Mouse (Mus musculus) midbrain, embryonic 15.5 days (tissue): ENCODE data around the gene Saysd1. TPM values are rescaled to one million over a fixed set of nuclear protein-coding genes. Genes with fewer than 3 reads are reported as not detected.

Source experiments
- ATAC-seq: fragments of 200-750 bp; cut with Nextera tagmentation; replicated peaks from 2 replicates; pipeline ENCODE4 v1.8.0; 2017; ENCODE audit warnings: moderate TSS enrichment
- H3K27ac ChIP-seq: fragments of 300-500 bp; sonication (generic); 2 replicates; pipeline ENCODE4 v1.5.1; 2015; ENCODE audit warnings: mild to moderate bottlenecking, inconsistent platforms
- H3K27me3 ChIP-seq: fragments of 300-500 bp; sonication (generic); replicated peaks from 2 replicates; pipeline ENCODE4 v1.6.1; 2015; ENCODE audit warnings: inconsistent platforms
- H3K36me3 ChIP-seq: fragments of 300-500 bp; sonication (generic); replicated peaks from 2 replicates; pipeline ENCODE4 v1.6.1; 2015; ENCODE audit warnings: inconsistent platforms
- H3K4me1 ChIP-seq: fragments of 300-500 bp; sonication (generic); 2 replicates; pipeline ENCODE4 v1.6.1; 2015; ENCODE audit warnings: inconsistent platforms
- H3K4me2 ChIP-seq: fragments of 300-500 bp; sonication (generic); 2 replicates; pipeline ENCODE4 v1.6.1; 2015; ENCODE audit warnings: inconsistent platforms, mild to moderate bottlenecking, moderate library complexity
- H3K4me3 ChIP-seq: fragments of 300-500 bp; sonication (generic); 2 replicates; pipeline ENCODE4 v1.5.1; 2015; ENCODE audit warnings: mild to moderate bottlenecking, inconsistent platforms
- H3K9ac ChIP-seq: fragments of 300-500 bp; sonication (generic); 2 replicates; pipeline ENCODE4 v1.6.1; 2015; ENCODE audit warnings: mild to moderate bottlenecking, inconsistent platforms
- H3K9me3 ChIP-seq: fragments of 300-500 bp; sonication (generic); 2 replicates; pipeline ENCODE4 v1.6.1; 2016; ENCODE audit warnings: inconsistent platforms
- WGBS: fragments of 180-500 bp; shearing (Covaris S2); methylation state at CpG from one replicate; pipeline ENCODE4 v1.1.7; 2015; ENCODE audit warnings: mixed read lengths; 5-methylcytosine and 5-hydroxymethylcytosine counted together
- polyA plus RNA-seq: library from polyadenylated mRNA; unstranded; fragments of >200 nt; fragmentation: Nextera tagmentation; extraction: Ambion mirVana; gene quantifications from 2 replicates; pipeline ENCODE4 v1.2.1, GENCODE M21; 2015

Gene Saysd1
- polyA plus RNA-seq, 1 experiment from 2014 or later, result 12.6 TPM

DNA sequence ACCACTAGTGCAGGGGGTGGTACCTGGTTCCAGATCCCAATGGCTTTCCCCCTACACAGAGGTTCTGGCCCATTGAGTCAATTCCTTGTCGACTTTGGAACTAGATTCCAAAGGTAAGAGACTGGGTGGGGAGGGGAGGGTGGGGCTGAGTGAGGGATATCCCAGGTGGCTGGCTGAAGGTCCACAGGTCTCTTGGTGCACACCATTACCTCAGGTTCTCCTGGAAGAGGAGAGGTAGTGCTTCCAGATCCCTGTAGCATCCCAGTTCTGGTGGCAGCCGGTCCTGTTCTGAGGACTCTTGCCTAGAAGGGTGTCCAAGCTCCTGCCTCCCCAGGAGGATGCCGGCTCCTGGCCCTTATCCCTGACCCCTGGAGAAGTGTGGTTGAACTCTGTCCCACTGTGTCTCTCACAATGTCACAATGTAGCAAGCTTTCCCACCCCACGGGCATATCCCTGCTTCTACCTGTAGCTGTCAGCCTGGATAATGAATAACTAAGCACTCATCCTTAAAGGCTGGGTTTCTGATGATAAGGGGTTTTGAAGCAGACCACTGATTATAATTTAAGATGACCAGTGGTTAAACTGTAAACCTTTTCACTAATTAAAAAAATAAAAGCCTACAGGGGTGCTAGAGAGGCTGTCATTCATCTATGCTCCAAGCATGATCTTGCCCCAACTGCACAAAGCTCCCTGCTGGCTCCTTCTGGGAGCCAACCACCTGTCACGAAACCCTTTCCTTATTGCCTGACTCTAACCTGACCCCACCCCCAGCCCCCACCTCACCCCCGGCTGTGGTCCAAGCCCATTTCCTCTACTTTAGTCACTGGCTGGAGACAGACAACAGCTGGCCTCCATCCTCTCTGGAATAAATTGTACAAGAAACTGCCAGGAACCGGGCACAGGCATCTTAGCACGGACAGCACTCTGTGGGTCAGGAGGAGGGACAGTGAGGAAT, 20.7 kb upstream of the Saysd1 start:
- WGBS, result 78% methylated on average over 8 of the region's 8 CpGs
- no peak overlapping the region for H3K9ac ChIP-seq

DNA sequence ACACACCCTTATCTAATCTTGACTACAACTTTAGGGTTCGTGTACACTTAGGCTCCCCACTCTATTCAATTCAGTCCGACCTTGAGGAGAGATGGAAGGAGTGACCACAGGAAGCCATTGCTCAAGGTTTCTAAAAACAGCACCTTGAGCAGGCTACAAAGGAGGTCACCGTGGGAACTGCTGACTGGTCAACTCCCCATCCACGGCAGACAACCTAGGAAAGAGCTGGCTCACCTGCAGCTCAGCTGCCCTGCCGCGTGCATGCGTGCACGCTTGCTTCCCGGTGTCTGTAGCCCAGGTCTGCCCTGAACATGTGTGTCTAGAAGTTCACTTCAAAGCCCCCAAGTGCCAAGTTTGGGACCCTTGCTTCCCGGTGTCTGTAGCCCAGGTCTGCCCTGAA, 19.3 kb upstream of the Saysd1 start:
- Histone ChIP-seq H3K4me2 (no peak overlapping the region), H3K4me3 (no peak overlapping the region), H3K27me3 (no peaks in the 10 kb centered on the region), H3K9ac (no peak overlapping the region), H3K27ac (no peak overlapping the region), H3K9me3 (no peaks in the 10 kb centered on the region), H3K4me1 (no peaks in the 10 kb centered on the region), H3K36me3 (no peaks in the 10 kb centered on the region)
- no peak for ATAC-seq
- 92% methylated on average over 10 of the region's 10 CpGs for WGBS

More for the DNA sequence above, 20.7 kb upstream of the Saysd1 start:
- no peak for ATAC-seq
- Histone ChIP-seq H3K4me3 (no peak overlapping the region), H3K9me3 (no peaks in the 10 kb centered on the region), H3K4me2 (no peak overlapping the region), H3K4me1 (no peaks in the 10 kb centered on the region), H3K27me3 (no peaks in the 10 kb centered on the region), H3K36me3 (no peaks in the 10 kb centered on the region), H3K27ac (no peak overlapping the region)

DNA sequence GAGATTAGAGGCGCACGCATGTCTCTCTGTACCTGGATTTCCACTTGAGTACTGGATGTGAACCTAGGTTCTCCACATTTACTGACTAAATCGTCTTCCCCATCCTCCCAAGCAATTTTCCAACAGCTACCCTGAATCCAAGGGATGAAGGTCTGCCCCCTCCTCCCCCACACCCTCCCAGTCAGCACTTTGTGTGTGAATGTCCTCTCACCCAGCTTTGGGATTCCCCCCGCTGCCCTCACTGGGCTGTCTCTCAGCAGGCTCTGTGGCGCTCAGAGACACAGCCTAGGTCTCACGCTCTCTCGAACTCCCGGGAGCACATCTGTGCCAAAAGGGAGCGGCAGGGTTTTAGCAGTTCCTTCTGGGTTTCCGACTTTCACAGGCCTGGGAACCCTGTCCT, 17.4 kb upstream of the Saysd1 start:
- H3K27ac ChIP-seq, result no peak overlapping the region
- no peak overlapping the region for H3K9ac ChIP-seq
- no peak overlapping the region for H3K4me3 ChIP-seq
- no peaks in the 10 kb centered on the region for H3K9me3 ChIP-seq
- no peak for ATAC-seq
- no peaks in the 10 kb centered on the region for H3K27me3 ChIP-seq
- H3K4me2 ChIP-seq, result no peak overlapping the region
- H3K4me1 ChIP-seq, result no peaks in the 10 kb centered on the region
- H3K36me3 ChIP-seq, result no peaks in the 10 kb centered on the region
- WGBS, result 50% methylated on average over 10 of the region's 10 CpGs

DNA sequence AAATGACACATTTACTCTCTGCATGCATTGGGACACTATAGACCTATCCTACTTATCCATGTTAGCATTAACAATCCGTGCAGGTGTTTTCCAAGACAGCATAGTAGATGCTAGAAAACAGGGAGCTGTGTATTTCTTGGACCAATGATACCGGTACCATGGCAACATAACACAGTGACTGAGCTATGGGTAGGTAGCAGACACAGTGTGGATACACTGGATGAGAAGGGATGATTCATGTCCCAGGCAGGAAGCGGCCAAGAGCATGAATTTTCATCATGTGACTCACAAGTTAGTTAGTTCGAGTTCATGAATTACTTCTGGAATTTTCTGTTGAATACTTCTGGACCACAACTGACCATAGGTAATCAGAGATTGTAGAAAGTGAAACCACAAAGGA, 16.6 kb upstream of the Saysd1 start:
- H3K4me3 ChIP-seq, result no peak overlapping the region
- no peaks in the 10 kb centered on the region for H3K27me3 ChIP-seq
- H3K9me3 ChIP-seq, result no peaks in the 10 kb centered on the region
- H3K9ac ChIP-seq, result no peak overlapping the region
- no peak overlapping the region for H3K27ac ChIP-seq
- H3K4me1 ChIP-seq, result no peaks in the 10 kb centered on the region
- no peak overlapping the region for H3K4me2 ChIP-seq
- WGBS, result 95% methylated on average over 4 of the region's 4 CpGs
- H3K36me3 ChIP-seq, result no peaks in the 10 kb centered on the region
- no peak for ATAC-seq

DNA sequence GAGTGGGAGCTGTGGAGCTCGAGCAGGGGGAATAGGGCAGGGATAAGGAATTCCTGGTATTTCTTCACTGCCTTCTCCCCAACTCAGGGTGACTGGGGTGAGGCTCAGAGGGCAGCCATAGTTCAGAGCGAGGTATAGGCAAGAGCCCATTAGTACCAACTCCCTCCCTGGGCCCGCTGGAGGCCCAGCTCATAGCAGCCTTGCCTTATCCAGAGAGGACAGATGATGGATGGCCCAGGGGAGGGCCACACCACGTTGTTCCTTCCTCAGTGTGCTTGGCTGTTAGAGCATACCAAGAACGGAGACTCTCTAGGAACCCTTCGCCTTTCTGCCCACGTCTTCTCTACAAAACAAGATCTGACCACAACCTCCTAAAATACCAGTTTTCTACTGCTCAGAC, 15.9 kb upstream of the Saysd1 start:
- Histone ChIP-seq H3K4me2 (no peak overlapping the region), H3K27ac (no peak overlapping the region), H3K9ac (no peak overlapping the region), H3K4me3 (no peak overlapping the region), H3K36me3 (no peaks in the 10 kb centered on the region), H3K27me3 (no peaks in the 10 kb centered on the region), H3K9me3 (no peaks in the 10 kb centered on the region), H3K4me1 (no peaks in the 10 kb centered on the region)
- no peak for ATAC-seq
- 87% methylated on average over 7 of the region's 7 CpGs for WGBS

DNA sequence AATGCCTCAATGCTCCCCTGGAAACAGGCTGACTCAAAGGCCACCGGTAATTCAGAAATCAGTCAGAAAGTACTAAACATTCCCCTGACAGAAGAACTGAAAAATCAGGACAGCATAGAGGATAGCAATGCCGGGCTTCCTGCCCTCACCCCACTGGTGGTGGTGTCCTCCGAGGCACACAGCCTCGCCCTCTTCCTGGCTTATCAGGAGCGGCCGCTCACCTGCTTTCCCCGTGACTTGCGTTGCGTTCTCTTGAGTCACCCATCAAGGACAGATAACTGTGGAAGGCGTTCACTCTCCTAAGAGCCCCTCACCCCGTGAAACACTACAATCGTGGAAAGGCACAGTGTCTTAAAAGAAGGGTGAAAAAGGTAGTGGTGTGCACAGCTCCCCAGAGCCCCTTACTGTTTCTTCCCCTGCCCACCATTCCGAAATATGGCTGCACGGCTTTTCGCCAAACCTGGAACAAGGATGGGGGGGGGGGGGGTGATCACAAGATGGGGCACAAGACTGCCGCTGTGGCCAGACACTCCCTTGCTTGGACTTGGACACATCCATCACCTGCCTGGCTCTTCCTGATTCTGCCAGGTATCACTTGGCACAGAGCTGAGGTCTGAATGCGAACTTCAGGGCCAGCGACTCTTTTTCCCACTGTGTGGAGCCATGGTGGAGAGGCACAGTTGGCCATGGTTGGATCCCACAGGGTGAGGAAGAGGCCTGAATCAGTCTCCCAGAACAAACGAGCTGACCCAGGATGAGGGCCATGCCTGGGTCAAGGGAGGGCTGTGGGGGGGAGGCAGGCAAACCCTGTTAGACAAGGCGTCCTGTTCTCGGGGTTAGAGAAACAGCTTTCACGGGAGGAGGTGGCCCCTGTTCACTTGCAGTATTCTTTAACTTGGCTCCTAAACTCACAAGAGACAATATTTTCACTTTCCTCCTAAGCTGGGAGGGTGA, 11.1 kb upstream of the Saysd1 start:
- H3K4me1 ChIP-seq, result no peaks in the 10 kb centered on the region
- H3K27ac ChIP-seq, result no peak overlapping the region
- H3K4me3 ChIP-seq, result no peak overlapping the region
- H3K9me3 ChIP-seq, result no peaks in the 10 kb centered on the region
- no peak overlapping the region for H3K4me2 ChIP-seq
- no peaks in the 10 kb centered on the region for H3K27me3 ChIP-seq
- WGBS, result 93% methylated on average over 22 of the region's 22 CpGs
- no peaks in the 10 kb centered on the region for H3K36me3 ChIP-seq
- no peak overlapping the region for H3K9ac ChIP-seq
- no peak for ATAC-seq

DNA sequence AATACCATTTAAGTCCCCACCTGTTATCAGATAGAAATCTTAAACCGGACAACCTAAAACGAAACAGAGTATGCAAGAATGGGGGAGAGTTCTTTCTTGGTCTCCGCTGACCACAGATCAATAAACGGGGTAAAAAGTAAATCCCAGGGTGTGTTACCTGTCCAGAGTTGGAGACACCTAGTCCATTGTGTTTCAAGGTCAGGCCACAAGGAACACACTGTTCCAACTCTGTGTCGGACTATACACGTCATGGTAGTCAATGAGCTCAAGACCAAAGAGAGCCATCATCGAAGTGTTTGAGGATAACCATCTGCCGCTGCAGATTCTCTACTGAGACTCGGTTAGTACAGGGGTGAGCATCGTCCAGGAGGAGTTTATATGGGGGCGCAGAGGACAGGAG, 10.2 kb upstream of the Saysd1 start:
- Histone ChIP-seq H3K9ac (no peak overlapping the region), H3K27me3 (no peaks in the 10 kb centered on the region), H3K4me3 (no peak overlapping the region), H3K4me1 (peaks cover 4% of the 10 kb centered on the region; the same call in 1 of the 2 replicates), H3K4me2 (no peak overlapping the region), H3K27ac (no peak overlapping the region), H3K9me3 (no peaks in the 10 kb centered on the region), H3K36me3 (no peaks in the 10 kb centered on the region)
- 96% methylated on average over 11 of the region's 11 CpGs for WGBS
- ATAC-seq, result no peak

DNA sequence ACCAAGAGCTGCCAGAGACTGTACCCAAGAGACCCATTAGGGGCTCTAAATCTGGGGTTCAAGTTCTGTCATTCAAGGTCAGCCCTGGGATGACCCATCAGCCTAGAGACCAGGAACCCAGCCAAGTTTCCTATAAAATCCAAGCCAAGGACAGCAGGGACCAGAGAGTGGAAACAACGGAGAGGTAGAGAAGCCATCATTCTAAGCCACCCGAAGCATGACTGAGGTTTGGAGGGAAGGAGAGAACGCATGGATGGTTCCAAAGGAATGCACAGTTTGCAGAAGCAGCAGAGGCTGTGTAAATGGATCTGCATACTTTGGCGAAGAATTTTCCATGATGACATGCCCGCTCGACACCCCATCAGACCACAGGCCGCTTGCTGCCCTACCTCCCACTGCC, 9.5 kb upstream of the Saysd1 start:
- WGBS, result 95% methylated on average over 7 of the region's 7 CpGs

DNA sequence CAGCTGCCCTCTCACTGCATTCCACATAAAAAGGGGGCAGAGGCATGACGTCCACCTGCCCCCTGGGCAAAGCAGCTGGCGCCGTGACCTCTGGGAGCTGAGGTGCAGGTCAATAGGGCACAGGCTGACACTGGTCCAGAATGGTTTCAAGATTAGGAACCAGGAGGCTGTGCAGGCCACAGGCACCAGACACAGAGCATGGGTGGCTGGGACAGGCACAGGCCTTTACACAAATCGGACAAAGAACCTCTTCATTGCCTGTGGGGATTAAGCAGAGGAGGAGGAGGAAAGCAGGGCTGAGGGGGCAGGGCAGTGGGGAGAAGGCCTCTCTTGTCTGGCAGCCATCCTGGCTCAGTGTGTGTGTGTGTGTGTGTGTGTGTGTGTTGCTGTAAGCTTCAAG, 5.8 kb upstream of the Saysd1 start:
- Histone ChIP-seq H3K4me3 (no peak overlapping the region), H3K27me3 (no peaks in the 10 kb centered on the region), H3K36me3 (no peaks in the 10 kb centered on the region), H3K4me1 (peaks cover 4% of the 10 kb centered on the region; the same call in 1 of the 2 replicates), H3K27ac (peak overlapping the region; percentile 36; the same call in 1 of the 2 replicates), H3K9me3 (no peaks in the 10 kb centered on the region), H3K9ac (no peak overlapping the region), H3K4me2 (no peak overlapping the region)
- ATAC-seq, result peak; percentile 67; the same call in 1 of the 2 replicates
- 27% methylated on average over 4 of the region's 4 CpGs for WGBS

More for the DNA sequence above, 9.5 kb upstream of the Saysd1 start:
- H3K27me3 ChIP-seq, result no peaks in the 10 kb centered on the region
- no peak overlapping the region for H3K9ac ChIP-seq
- no peak overlapping the region for H3K27ac ChIP-seq
- no peak overlapping the region for H3K4me3 ChIP-seq
- H3K4me2 ChIP-seq, result no peak overlapping the region
- ATAC-seq, result no peak
- no peaks in the 10 kb centered on the region for H3K36me3 ChIP-seq
- peaks cover 4% of the 10 kb centered on the region; the same call in 1 of the 2 replicates for H3K4me1 ChIP-seq
- H3K9me3 ChIP-seq, result no peaks in the 10 kb centered on the region

DNA sequence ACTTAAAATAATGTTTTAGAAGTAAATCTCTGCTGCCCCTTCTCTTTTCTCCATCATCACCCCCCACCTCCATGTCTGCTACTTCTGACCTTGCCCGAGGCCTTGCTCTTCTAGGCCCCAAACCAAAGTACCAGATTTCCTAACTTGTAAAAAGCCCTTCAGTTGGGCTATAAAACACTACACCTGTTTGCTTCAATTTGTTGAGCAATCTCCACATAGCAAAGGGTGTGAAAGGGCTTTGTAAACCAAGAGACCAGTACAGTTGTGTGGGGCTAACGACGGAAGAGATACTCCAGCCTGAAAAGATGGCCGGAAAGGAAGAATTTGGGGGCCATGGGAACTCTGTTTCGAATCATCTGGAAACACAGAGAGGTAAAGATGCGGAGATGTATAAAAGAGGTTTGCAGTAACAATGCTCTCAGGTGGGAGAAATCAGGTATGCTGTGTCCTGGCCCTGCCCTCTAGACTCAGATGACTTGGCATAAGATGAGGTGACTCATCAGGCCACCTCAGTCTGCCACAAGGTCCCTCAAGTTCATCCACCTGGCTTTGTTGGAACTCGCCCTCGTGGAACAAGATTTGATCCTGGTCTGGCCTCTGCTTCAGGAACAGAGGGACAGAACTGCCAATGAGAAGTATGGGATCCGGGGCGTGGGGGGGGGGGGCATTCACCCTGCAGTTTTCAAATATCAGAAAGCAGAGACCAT, 3.2 kb downstream of the Saysd1 start:
- H3K4me3 ChIP-seq, result no peak overlapping the region
- H3K4me2 ChIP-seq, result no peak overlapping the region
- H3K9ac ChIP-seq, result no peak overlapping the region
- H3K36me3 ChIP-seq, result no peaks in the 10 kb centered on the region
- no peaks in the 10 kb centered on the region for H3K4me1 ChIP-seq
- 87% methylated on average over 10 of the region's 10 CpGs for WGBS
- no peaks in the 10 kb centered on the region for H3K27me3 ChIP-seq
- no peaks in the 10 kb centered on the region for H3K9me3 ChIP-seq
- no peak overlapping the region for H3K27ac ChIP-seq
- no peak for ATAC-seq

DNA sequence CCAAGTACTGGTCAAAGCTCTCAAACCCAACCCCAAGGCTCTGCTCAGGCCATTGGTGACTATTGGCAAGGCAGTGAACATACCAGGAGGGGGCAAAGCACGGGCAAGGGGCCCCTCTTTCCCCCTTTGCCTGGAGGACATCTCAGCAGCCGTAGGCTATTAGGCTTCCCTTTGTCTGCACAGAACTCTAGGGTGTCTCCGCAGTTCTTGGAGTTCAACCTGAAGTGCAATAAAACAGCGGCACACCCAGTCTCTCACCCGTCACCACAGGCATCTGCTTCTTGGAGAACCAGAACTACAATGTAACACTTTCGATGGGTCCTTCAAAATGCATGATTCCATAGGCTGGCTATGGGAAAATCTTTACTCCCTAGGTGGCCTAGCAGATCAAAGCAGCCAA, 10.2 kb downstream of the Saysd1 start:
- Histone ChIP-seq H3K27me3 (no peaks in the 10 kb centered on the region), H3K4me1 (no peaks in the 10 kb centered on the region), H3K4me3 (no peak overlapping the region), H3K9ac (no peak overlapping the region), H3K27ac (no peak overlapping the region), H3K9me3 (no peaks in the 10 kb centered on the region), H3K4me2 (no peak overlapping the region), H3K36me3 (no peaks in the 10 kb centered on the region)
- no peak for ATAC-seq
- 74% methylated on average over 6 of the region's 6 CpGs for WGBS
